Mouse (Mus musculus) cerebellum, adult 11 months (tissue): Measurements from ENCODE around the gene Xkr8.
"Not testable (repeated sequence)": the region's sequence is repeated elsewhere in the genome, so short reads cannot be mapped to it uniquely, and the experiment has no call there.

Experiments
- DNase-seq: peaks from one replicate; pipeline ENCODE4 v3.0.0; 2022

Gene Xkr8

GRCm38 (mm10) chr4:132732148-132732684 is at the start of gene Xkr8:
Gene Xkr8, minus strand, starts transcription at chr4:132732546.
- peak; percentile 79 for DNase-seq

DNA sequence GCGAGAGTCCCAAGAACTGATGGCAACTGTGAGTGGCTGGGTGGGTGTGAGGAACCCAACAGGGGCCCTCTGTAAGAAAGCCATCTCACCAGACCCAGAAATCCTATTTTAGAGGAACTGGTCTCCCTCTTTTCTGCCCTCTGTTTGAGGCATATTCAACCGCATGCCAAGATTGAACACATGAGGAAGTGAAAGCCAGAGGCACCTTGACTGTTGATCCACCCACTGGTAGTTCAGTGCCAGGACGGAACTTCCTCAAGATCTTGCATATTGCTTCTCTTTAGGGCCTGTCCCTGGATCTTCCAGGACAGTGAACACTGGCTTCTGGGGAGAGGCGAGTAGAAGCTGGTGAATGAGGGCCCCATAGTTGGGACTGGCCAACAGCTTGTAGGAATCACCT is 47.9 kb upstream of the Xkr8 start:
- DNase-seq = no peak

GRCm38 (mm10) chr4:132778562-132779201 is 46.3 kb upstream of the Xkr8 start:
- DNase-seq = no peak

GRCm38 (mm10) chr4:132776764-132777163 is 44.4 kb upstream of the Xkr8 start:
- peak; percentile 11 for DNase-seq

- DNase-seq = no peak
Observed at GRCm38 (mm10) chr4:132774905-132775304, 42.6 kb upstream of the Xkr8 start.

DNA sequence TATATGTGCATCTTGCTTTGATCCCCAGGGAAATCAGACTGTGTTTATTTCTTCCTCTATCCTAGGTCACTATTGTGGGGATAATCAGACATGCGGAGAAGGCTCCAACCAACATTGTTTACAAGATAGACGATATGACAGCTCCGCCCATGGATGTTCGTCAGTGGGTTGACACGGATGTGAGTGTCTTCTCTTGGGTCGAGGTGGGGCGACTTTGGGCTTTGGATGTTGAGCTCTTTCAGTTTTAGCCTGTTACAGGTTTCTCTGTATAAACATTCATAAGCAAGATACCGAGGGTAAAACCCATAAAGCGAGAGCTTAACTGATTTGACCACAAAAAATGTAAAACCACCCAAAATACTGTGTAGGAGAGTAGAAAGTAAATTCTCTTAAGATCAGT is 39.4 kb upstream of the Xkr8 start:
- DNase-seq = no peak

DNA sequence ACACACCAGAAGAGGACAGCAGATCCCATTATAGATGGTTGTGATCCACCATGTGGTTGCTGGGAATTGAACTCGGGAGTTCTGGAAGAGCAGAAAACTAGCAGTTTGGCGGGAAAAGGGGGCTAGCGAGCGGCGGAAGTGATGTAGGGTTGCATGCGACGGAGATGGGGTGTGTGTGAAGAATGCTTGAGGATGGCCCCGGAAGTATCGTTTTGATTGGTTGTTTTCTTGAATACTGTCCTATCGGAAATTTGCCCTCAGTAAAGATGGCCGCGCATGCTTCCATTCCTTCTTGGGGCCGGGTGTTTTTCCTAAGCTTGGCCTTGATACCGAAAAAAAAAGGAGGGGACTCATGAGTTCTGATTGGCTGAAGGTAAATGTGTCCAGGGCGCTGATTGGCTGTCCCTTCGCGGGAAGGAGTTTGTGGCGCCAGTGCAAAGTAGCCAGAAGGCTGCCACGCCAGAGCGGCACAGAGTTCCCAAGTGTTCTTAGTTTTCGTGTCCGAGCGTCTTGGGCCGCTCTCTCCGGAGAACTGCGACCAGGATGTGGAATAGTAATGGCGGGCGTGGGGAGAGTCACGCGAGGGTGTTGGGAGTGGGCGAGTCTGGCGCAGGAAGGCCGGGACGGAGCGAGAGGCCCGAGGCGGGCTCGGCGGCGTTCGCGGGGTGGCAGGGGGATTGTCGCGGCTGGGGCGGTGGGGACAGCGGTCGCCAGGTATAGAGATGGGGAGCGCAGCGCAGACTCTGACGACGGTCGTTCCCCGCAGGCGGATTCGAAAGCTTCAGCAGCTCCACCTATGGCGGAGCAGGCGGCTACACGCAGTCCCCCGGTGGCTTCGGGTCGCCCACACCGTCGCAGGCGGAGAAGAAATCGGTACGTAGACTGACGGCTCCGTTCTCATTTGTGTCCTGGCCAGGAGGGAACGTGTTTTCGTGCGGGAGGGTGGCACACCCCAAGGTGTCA is 35.8 kb upstream of the Xkr8 start, which contains the start of gene Rpa2:
Gene Rpa2 (plus strand): TSS at position 419 of the 963 bp plus-strand sequence.
- DNase-seq = peak; percentile 98

GRCm38 (mm10) chr4:132763125-132763524 is 30.8 kb upstream of the Xkr8 start:
- DNase-seq = not testable (repeated sequence)

- DNase-seq = no peak
Observed at GRCm38 (mm10) chr4:132762602-132763001, 30.3 kb upstream of the Xkr8 start.

GRCm38 (mm10) chr4:132760296-132760695 is 27.9 kb upstream of the Xkr8 start:
- DNase-seq = no peak

GRCm38 (mm10) chr4:132757633-132758351 is 25.4 kb upstream of the Xkr8 start:
- DNase-seq = no peak

GRCm38 (mm10) chr4:132756974-132757373 is 24.6 kb upstream of the Xkr8 start, which contains the start of gene Smpdl3b:
Gene Smpdl3b, minus strand, starts transcription at chr4:132757252.
- DNase-seq = peak; percentile 22

GRCm38 (mm10) chr4:132752992-132753391 is 20.6 kb upstream of the Xkr8 start:
- no peak for DNase-seq

DNA sequence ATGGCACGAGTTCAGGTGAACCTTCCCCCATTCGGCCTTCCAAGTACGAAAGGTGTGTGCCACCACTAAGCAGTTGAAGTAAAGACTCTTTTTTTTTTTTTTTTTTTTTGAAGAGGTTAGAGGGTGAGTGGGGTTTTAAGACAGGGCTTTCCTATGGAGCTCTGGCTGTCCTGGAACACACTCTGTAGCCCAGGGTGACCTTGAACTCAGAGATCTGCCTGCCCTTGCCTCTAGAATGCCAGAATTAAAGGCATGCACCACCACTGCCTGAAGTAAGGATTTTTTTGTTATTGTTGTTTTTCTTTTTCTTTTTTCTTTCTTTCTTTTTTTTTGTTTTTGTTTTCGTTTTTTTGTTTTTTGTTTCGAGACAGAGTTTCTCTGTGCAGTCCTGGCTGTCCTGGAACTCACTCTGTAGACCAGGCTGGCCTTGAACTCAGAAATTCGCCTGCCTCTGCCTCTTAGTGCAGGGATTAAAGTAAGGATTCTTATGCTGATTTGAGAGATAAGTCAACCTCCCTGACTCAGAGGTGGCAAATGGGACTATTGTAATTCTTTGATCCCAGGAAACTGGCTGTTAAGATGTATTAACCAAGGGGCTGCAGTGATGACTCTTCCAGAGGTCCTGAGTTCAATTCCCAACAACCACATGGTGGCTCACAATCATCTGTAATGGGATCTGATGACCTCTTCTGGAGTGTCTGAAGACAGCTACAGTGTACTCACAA is 17.1 kb upstream of the Xkr8 start:
- no peak for DNase-seq

DNA sequence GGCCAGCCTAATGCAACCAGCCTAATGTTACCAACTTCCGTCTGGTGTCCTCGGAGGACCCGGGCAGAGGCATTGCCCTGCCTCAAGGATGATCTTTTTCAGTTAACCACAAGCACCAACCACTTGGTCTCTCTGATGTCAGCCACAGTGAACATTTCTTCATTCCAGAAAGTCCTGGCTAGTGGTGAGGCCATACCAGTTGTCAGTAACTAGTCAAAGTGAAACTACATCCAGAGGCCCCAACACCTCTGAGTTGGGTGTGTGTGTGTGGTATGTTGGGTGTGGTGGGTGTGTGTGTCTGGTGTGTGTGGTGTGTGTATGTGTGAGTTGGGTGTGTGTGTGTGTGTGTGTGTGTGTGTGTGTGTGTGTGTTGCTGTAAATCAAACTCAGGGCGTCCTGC is 16.4 kb upstream of the Xkr8 start:
- no peak for DNase-seq

GRCm38 (mm10) chr4:132747664-132748259 is 15.4 kb upstream of the Xkr8 start:
- DNase-seq = no peak

- no peak for DNase-seq
Observed at GRCm38 (mm10) chr4:132746911-132747517, 14.7 kb upstream of the Xkr8 start.

DNA sequence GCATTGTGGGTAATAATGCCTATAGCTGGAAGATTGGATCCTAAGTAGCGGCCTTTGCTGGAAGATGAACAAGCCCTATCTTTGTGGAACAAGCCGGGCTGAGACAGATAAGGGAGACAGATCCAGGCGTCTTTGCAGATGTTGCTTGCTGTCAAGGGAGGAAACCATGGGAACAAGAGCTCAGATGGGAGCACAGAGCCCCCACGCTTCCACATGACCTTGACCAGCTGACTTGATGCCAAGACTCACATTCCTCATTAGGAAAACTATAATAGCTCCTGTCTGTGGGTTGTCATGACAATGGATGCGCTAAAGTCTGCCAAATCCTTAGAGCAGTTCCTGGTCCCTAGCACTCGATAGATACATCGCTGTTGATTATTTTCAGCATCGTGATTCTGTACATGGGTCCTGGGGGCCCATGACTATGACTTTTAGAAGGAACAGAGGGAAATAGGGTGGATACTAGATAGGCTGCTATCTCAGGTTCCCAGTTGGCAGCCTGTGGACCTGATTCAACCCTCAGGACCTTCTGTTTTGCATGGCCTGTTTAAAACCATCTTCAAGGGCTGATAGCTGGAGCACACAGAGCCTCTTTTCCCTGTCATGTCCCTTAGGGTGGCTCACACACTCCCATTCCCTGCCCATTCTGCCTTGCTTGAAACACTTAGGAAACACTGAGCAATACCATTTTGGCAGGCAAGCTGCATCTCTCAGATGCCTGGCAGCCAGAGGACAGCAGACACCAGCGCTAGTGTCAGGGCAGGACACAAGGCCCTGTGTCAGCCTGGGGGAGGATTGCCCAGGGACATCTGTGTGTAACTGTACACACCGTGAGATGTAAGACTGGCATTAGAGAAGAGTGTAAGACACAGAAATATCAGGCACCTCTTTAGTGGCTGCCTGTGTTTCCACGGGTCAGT is 11.9 kb upstream of the Xkr8 start:
- DNase-seq = no peak

- no peak for DNase-seq
Observed at GRCm38 (mm10) chr4:132741491-132741890, 9.1 kb upstream of the Xkr8 start.

DNA sequence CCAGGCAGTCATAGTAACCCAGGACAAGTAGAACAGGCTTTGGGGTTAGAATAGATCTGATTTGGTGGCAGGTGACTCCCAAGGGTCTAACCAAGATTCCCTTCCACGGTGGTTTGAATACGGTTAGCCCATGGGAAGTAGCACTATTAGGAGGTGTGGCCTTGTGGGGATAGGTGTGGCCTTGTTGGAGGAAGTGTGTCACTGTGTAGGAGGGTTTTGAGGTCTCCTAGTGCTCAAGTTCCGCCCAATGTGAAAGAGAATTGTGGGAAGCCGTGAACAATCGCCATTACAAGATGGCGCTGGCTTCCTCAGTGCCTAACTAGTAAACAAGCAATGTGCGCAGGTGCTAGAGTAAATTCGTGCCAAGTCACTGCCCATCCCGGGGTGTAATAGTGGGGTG is 4.8 kb upstream of the Xkr8 start:
- DNase-seq = not testable (repeated sequence)
